Mouse (Mus musculus) gastrocnemius, postnatal 14 days (tissue): ENCODE measurements around the gene Olfr1232. TPM values are rescaled to one million over a fixed set of nuclear protein-coding genes. Genes with fewer than 3 reads are reported as not detected.

Experiments
- DNase-seq: peaks from one replicate; pipeline ENCODE4 v3.0.0; 2021; ENCODE audit warnings: mixed read lengths
- intact Hi-C: fragments of 180-260 bp; cut with DNase I; formaldehyde crosslinking; loops from one replicate; pipeline ENCODE4 v1.15.1; 2025; ENCODE audit warnings: low total_unique reads
- long read RNA-seq, 2 experiments: library from polyadenylated mRNA; stranded (forward); transcript quantifications; one replicate each; pipeline ENCODE4 v2.0.0; 2021
- total RNA-seq, 2 experiments: library from RNA; stranded (reverse); gene quantifications; 2 replicates each; pipeline ENCODE4 v1.2.3; 2021

The Olfr1232 gene
- not detected for total RNA-seq
- long read RNA-seq, experiment 1: 0 reads
- long read RNA-seq, experiment 2: 0 reads

DNA sequence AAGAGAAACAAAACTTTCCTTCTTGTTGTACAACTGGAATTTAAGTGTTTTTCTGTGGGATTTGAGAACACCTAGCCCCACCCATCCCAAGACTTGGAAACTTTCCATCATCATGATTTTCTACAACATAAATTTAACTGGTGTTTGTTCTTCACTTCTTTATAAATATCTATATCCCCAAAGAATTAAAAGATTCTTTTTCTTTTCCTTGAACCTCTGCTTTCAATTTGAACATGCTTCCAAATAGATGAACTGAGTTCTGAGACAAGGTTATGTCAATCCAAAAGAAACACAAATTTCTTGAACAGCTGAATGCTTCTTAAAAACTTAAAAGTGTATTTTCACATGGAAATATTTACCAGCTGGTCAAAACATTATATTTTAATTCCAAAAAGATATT is at the start of gene Olfr1232:
TSS of gene Olfr1232 (minus strand) at position 101 of the 400 bp plus-strand sequence.
- DNase-seq: no peak
- intact Hi-C loops: no loop called here

DNA sequence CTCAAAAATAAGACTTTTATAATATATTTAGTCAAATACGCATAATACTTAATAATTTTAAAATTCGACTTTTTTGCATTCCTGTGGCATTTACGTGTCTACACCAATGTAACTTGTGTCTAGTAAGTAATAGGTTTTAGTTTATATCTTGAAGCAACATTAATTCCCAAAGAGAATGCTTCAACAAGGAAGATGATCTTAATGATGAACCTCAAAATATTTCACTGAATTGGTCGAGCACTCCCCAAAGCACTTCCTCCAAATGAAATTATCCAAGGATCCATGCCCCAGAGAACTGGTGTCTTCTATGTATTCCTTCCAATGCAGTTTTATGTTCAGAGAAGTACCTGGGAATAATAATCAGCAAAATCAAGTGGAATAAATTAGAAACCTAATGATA is 35.3 kb upstream of the Olfr1232 start, which contains the start of gene Olfr1234:
TSS of gene Olfr1234 (minus strand) at position 101 of the 400 bp plus-strand sequence.
- no peak for DNase-seq
- intact Hi-C loops: no loop called here

DNA sequence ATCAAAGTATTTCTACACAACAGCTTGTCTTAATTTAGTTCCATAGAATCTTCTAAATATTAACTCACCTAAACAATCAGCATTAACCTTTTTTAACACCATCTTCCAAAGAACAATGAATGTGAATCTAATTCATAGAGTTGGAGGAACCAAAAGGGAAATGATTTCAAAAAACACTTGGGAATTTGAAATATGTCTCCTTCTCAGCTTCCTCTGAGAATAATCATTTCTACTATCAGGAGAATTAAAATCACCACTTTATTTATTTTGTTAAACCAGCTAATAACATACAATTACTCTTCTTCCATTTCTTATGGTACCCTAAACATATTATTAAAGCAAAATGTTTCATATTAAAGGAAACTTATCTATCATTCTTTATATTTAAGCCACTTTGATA is 12.8 kb upstream of the Olfr1232 start, which contains the start of gene Olfr1233:
TSS of gene Olfr1233 (minus strand) at position 101 of the 400 bp plus-strand sequence.
- DNase-seq: no peak
- intact Hi-C loops: no loop called here

DNA sequence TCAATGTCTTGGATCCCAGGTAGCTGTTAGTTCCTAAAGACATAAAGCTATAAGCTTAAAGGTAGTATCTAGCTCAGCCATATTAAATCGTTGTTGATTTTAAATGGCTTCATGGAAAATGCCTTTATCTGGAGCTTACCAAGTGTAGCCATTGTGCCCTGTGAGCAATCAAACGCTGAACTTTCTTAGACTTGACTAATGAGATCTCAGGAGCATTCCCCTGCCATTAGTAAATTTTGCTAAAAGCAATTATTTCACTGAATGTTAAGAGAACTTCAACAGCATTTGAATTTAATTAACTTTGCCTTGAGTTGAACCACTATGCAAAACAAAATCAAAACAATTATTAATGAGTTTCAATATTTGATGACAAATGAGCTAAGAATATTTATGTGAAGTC is 22.5 kb downstream of the Olfr1232 start, which contains the start of gene Olfr1231:
TSS of gene Olfr1231 (minus strand) at position 101 of the 400 bp plus-strand sequence.
- intact Hi-C loops: no loop called here
- no peak for DNase-seq

DNA sequence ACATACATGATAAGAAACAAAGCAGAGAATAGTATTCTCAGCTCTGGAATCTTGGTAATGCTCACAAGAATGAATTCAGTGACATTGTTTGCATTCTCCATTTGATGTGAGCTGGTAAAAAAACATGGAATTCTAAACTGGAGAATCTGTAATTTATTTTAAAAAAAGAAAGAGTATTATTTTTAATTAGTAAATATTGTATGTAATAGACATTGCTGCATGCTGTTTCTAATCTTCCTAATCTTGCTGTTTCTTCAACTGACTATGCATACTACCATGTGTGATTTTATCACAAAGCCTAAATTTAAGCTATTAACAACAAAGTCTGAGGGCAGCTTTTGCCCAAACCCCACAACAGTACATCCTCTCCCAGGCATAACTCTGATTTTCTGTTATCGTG is 32.3 kb downstream of the Olfr1232 start, which contains the start of gene Olfr1230:
TSS of gene Olfr1230 (minus strand) at position 101 of the 400 bp plus-strand sequence.
- no peak for DNase-seq
- intact Hi-C loops: no loop called here

DNA sequence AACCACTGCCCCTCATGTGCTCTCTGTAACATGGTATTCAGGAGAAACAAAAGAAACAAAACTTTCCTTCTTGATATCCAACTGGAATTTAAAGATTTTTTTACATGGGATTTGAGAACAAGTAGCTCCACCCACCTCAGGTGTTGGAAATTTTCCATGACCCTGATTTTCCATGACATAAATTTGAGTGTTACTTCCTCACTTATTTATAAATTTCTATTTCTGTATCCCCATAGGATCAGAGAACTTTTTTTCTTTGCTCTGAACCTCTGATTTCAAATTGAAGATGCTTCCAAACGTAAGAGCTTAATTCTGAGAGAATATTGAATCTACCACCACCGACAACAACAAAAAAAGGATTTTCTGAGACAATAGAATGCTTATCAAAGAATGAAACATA is 41.6 kb downstream of the Olfr1232 start, which contains the start of gene Olfr1229:
TSS of gene Olfr1229 (minus strand) at position 101 of the 400 bp plus-strand sequence.
- intact Hi-C loops: no loop called here
- DNase-seq: no peak

Other genes with a start within 250 kb of the Olfr1232 start
- gene Olfr1219, start 246.2 kb downstream of the Olfr1232 start, total RNA-seq: not detected
- not detected for gene Olfr1220, start 222.8 kb downstream of the Olfr1232 start, total RNA-seq
- gene Olfr1221, start 212.4 kb downstream of the Olfr1232 start, total RNA-seq: not detected
- gene Olfr1222, start 196.6 kb downstream of the Olfr1232 start, total RNA-seq: not detected
- not detected for gene Olfr1223, start 178.1 kb downstream of the Olfr1232 start, total RNA-seq
- not detected for gene Olfr1224-ps1, start 165.6 kb downstream of the Olfr1232 start, total RNA-seq
- not detected for gene Olfr1225, start 155.0 kb downstream of the Olfr1232 start, total RNA-seq
- not detected for gene Olfr1226, start 129.6 kb downstream of the Olfr1232 start, total RNA-seq
- not detected for gene Olfr1228, start 75.6 kb downstream of the Olfr1232 start, total RNA-seq
- not detected for gene Olfr1229, start 41.7 kb downstream of the Olfr1232 start, total RNA-seq
- not detected for gene Olfr1230, start 32.4 kb downstream of the Olfr1232 start, total RNA-seq
- not detected for gene Olfr1231, start 22.6 kb downstream of the Olfr1232 start, total RNA-seq
- not detected for gene Olfr1233, start 12.7 kb upstream of the Olfr1232 start, total RNA-seq
- gene Olfr1234, start 35.2 kb upstream of the Olfr1232 start, total RNA-seq: not detected
- gene Olfr1238, start 80.0 kb upstream of the Olfr1232 start, total RNA-seq: not detected
- gene Olfr1239, start 90.7 kb upstream of the Olfr1232 start, total RNA-seq: not detected
- not detected for gene Olfr1240, start 113.3 kb upstream of the Olfr1232 start, total RNA-seq
- gene Olfr1241, start 157.5 kb upstream of the Olfr1232 start, total RNA-seq: not detected
- not detected for gene Olfr1242, start 168.7 kb upstream of the Olfr1232 start, total RNA-seq
- gene Olfr1243, start 201.8 kb upstream of the Olfr1232 start, total RNA-seq: not detected
- not detected for gene Olfr1245, start 248.8 kb upstream of the Olfr1232 start, total RNA-seq